Mouse (Mus musculus) lung, postnatal 0 days (tissue): Measurements from ENCODE around the gene Gm20388. TPM values are rescaled to one million over a fixed set of nuclear protein-coding genes. Genes with fewer than 3 reads are reported as not detected.
A peak's percentile ranks its signal among the peaks of the same experiment; 100 is the strongest.

Source experiments
- ATAC-seq: fragments of 200-750 bp; cut with Nextera tagmentation; 2 replicates; pipeline ENCODE4 v1.8.0; 2017; ENCODE audit warnings: moderate library complexity
- DNase-seq: peaks from one replicate; pipeline ENCODE4 v3.0.0-alpha.2; 2016; ENCODE audit warnings: low spot score
- H3K27ac ChIP-seq: fragments of 300-500 bp; sonication (generic); 2 replicates; pipeline ENCODE4 v1.5.1; 2014; ENCODE audit warnings: antibody characterized with exemption, mild to moderate bottlenecking, low read length, mixed read lengths
- H3K27me3 ChIP-seq: fragments of 300-500 bp; sonication (generic); replicated peaks from 2 replicates; pipeline ENCODE4 v1.6.1; 2014; ENCODE audit warnings: low read length, mixed read lengths; ENCODE audit not compliant: insufficient read depth
- H3K36me3 ChIP-seq: fragments of 300-500 bp; sonication (generic); 2 replicates; pipeline ENCODE4 v1.6.1; 2014; ENCODE audit warnings: low read length, mixed read lengths; ENCODE audit not compliant: insufficient read depth
- H3K4me1 ChIP-seq: fragments of 300-500 bp; sonication (generic); 2 replicates; pipeline ENCODE4 v1.6.1; 2014; ENCODE audit warnings: antibody characterized with exemption, low read depth, low read length, mixed read lengths; ENCODE audit not compliant: insufficient read depth
- H3K4me2 ChIP-seq: fragments of 300-500 bp; sonication (generic); replicated peaks from 2 replicates; pipeline ENCODE4 v1.6.1; 2014; ENCODE audit warnings: low read depth, mild to moderate bottlenecking, low read length, moderate library complexity, mixed read lengths
- H3K4me3 ChIP-seq: fragments of 300-500 bp; sonication (generic); 2 replicates; pipeline ENCODE4 v1.5.1; 2014; ENCODE audit warnings: low read depth, low read length
- H3K9ac ChIP-seq: fragments of 300-500 bp; sonication (generic); replicated peaks from 2 replicates; pipeline ENCODE4 v1.6.1; 2014; ENCODE audit warnings: low read depth, mild to moderate bottlenecking
- H3K9me3 ChIP-seq: fragments of 300-500 bp; sonication (generic); 2 replicates; pipeline ENCODE4 v1.6.1; 2016; ENCODE audit warnings: low read length, mixed read lengths
- CTCF ChIP-seq: IDR thresholded peaks from 2 replicates; pipeline ENCODE4 v1.5.1; 2016; ENCODE audit warnings: antibody characterized with exemption, mild to moderate bottlenecking
- EP300 ChIP-seq: IDR thresholded peaks from 2 replicates; pipeline ENCODE4 v1.6.1; 2016; ENCODE audit warnings: antibody characterized with exemption, mild to moderate bottlenecking, control low read depth
- WGBS: fragments of 180-500 bp; shearing (Covaris S2); extraction: QIAGEN DNeasy Blood & Tissue Kit; methylation state at CpG from one replicate; pipeline ENCODE4 v1.1.7; 2014; 5-methylcytosine and 5-hydroxymethylcytosine counted together
- polyA plus RNA-seq: library from polyadenylated mRNA; unstranded; fragments of >200 nt; fragmentation: Nextera tagmentation; extraction: Ambion mirVana; gene quantifications from 2 replicates; pipeline ENCODE4 v1.2.1, GENCODE M21; 2015

Gm20388 gene
- polyA plus RNA-seq, 1 experiment from 2014 or later = not detected

DNA sequence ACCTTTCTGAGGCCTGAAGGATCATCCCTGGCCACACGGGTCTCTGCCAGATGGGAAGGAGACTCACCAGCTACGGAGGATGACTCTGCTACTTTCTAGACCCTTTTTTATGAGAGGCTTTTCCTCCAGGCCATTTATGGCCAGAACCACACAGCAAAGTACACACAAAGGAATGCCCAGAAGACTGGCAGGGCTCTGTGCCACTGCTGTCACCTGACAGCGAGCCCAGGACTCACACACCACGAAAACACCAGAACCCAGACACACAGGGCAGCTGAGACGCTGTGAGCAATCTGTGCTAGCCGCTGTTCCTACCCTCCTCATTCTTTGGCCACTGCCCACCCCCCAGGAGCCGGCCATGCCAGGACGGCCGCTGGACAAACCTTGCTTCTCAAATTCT lies 4465.1 kb downstream of the Gm20388 start:
- DNase-seq = no peak
- Histone ChIP-seq H3K9me3 (no peaks in the 10 kb centered on the region), H3K27ac (no peak overlapping the region), H3K9ac (no peak overlapping the region), H3K36me3 (no peaks in the 10 kb centered on the region), H3K4me3 (no peak overlapping the region), H3K4me1 (no peaks in the 10 kb centered on the region), H3K27me3 (no peaks in the 10 kb centered on the region), H3K4me2 (no peak overlapping the region)
- TF ChIP-seq CTCF = no peak
- TF ChIP-seq EP300 = no peak
- WGBS = 74% methylated on average over 9 of the region's 9 CpGs
- no peak for ATAC-seq

DNA sequence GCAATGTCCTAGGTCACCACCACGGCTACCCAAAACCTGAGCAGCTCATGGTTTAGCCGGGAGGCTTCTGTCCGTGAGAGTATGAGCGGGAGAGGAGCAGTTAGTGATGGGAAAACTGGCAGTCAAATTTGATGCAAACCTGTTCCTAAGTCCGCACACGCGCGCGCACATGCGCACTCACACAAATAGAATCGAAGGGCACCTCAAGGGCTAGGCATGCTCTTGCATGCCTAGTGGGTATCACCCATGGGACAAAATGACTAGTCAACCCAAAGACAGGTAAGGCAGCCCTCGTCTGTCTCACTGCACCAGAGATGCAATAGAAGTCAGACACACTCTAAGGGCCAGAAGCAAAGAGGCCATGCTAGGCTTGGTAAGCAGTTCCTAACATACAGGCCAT lies 4465.8 kb downstream of the Gm20388 start:
- no peaks in the 10 kb centered on the region for H3K9me3 ChIP-seq
- no peak overlapping the region for H3K27ac ChIP-seq
- DNase-seq (no peak), ATAC-seq (no peak)
- H3K4me1 ChIP-seq = no peaks in the 10 kb centered on the region
- 94% methylated on average over 12 of the region's 12 CpGs for WGBS
- no peak overlapping the region for H3K9ac ChIP-seq
- no peak overlapping the region for H3K4me3 ChIP-seq
- no peak for TF ChIP-seq CTCF
- TF ChIP-seq EP300 = no peak
- H3K36me3 ChIP-seq = no peaks in the 10 kb centered on the region
- H3K27me3 ChIP-seq = no peaks in the 10 kb centered on the region
- no peak overlapping the region for H3K4me2 ChIP-seq

DNA sequence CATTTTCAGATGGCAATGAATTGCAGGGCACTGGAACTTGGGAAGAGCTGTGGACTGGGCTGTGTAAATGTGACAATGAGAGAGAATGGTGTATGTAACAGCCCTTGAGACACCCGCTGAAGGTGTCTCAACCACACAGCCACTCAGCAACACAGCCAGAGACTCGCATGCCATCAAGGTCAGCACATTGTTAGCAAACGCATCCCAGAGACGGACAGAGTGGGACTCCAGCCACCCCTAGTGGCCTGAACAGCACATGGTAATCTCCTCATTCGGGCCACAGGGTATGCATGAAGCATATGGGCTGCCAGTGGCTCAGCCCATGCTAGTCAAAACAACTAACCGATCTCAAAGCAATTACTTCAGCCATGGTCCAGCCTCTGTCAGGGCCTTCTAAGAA lies 4468.6 kb downstream of the Gm20388 start:
- WGBS = 70% methylated on average over 6 of the region's 6 CpGs
- H3K4me3 ChIP-seq = no peak overlapping the region
- H3K9me3 ChIP-seq = no peaks in the 10 kb centered on the region
- H3K27ac ChIP-seq = no peak overlapping the region
- H3K27me3 ChIP-seq = no peaks in the 10 kb centered on the region
- ATAC-seq (no peak), DNase-seq (no peak)
- no peak overlapping the region for H3K9ac ChIP-seq
- H3K4me1 ChIP-seq = no peaks in the 10 kb centered on the region
- no peaks in the 10 kb centered on the region for H3K36me3 ChIP-seq
- TF ChIP-seq EP300 = no peak
- TF ChIP-seq CTCF = peak; percentile 33
- no peak overlapping the region for H3K4me2 ChIP-seq

DNA sequence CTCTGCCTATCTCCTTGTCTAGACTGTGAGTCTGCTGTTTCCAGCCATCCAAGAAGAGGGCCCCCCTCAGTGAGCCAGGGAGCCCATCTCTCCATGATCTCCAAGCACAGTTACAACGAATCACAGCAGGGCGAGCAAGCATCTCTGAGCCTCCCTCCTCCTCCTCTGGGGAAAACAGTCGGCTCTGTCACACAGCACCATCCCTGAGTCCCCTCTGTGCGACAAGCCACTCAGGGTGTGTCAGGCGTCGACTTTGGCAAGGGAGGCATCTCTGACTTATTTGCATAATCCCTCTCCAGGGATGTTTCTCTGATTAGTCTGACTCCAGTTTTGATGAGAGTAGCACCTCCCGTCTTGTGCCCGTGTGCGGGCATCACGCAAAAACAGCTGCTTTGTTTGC lies 4471.6 kb downstream of the Gm20388 start:
- H3K4me3 ChIP-seq = no peak overlapping the region
- TF ChIP-seq EP300 = no peak
- no peak for TF ChIP-seq CTCF
- 68% methylated on average over 10 of the region's 10 CpGs for WGBS
- H3K36me3 ChIP-seq = no peaks in the 10 kb centered on the region
- no peaks in the 10 kb centered on the region for H3K4me1 ChIP-seq
- DNase-seq (no peak), ATAC-seq (no peak)
- no peak overlapping the region for H3K4me2 ChIP-seq
- no peak overlapping the region for H3K27ac ChIP-seq
- no peaks in the 10 kb centered on the region for H3K9me3 ChIP-seq
- no peak overlapping the region for H3K9ac ChIP-seq
- no peaks in the 10 kb centered on the region for H3K27me3 ChIP-seq

DNA sequence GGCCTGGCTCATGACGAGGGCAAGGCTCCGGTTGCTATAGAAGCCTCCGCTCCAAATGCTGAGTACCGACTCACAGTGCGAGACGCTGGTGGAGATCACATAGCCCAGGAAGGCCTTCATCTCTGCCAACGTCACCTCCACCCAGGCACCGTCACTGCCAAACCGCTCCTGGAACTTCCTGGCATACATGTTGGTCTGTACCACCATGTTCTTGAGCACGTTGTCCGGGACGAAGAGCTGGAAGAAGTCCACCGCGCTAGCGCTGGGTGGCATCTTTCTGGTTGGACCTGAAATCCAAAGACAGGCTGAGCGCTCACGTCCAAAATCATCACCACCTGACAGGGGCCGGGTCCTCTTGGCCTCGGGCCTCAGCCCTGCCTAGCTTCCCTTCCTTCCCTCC lies 4473.7 kb downstream of the Gm20388 start:
- TF ChIP-seq EP300 (no peak), CTCF (no peak)
- no peaks in the 10 kb centered on the region for H3K27me3 ChIP-seq

DNA sequence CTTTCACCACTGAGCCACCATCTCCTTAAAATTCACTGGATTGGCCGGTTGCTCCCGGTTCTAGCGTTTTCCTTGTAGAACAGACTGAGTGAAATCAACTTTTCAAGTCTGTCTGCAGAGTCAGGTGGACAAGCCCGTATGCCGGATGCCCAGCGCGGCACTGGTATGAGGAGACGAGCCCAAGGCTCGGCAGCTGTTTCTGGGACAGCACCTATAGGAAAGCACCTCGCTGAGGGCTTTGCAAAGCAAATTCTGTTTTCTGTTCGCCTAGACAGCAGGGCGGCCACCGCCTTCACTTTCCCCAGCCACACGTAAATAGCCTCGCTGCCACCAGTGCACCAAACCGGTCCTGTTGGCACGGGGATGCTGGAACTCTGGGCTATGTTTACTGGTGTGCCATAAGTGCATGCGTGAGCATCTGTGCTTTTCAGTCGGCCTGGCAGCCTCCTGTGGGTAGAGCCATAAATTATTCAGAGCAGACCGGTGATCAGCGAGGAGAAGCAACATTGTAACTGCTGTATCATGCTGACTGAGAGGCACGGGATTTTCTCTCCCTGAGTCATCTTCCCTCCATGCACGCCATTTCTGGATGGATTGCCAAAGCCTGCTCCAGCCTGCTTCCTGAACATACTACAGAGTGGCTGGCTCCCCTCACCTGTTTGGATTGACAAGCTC lies 4475.7 kb downstream of the Gm20388 start:
- ATAC-seq (no peak), DNase-seq (no peak)
- Histone ChIP-seq H3K9ac (no peak overlapping the region), H3K27ac (no peak overlapping the region), H3K9me3 (no peaks in the 10 kb centered on the region), H3K4me3 (no peak overlapping the region), H3K36me3 (no peaks in the 10 kb centered on the region), H3K4me2 (no peak overlapping the region), H3K27me3 (no peaks in the 10 kb centered on the region), H3K4me1 (no peaks in the 10 kb centered on the region)
- TF ChIP-seq EP300 = no peak
- TF ChIP-seq CTCF = no peak
- WGBS = 79% methylated on average over 23 of the region's 23 CpGs

More for the DNA sequence above, 4473.7 kb downstream of the Gm20388 start:
- Histone ChIP-seq H3K36me3 (no peaks in the 10 kb centered on the region), H3K4me3 (no peak overlapping the region), H3K9me3 (no peaks in the 10 kb centered on the region), H3K27ac (no peak overlapping the region), H3K4me2 (no peak overlapping the region), H3K4me1 (no peaks in the 10 kb centered on the region), H3K9ac (no peak overlapping the region)
- 90% methylated on average over 19 of the region's 19 CpGs for WGBS
- DNase-seq (no peak), ATAC-seq (no peak)

DNA sequence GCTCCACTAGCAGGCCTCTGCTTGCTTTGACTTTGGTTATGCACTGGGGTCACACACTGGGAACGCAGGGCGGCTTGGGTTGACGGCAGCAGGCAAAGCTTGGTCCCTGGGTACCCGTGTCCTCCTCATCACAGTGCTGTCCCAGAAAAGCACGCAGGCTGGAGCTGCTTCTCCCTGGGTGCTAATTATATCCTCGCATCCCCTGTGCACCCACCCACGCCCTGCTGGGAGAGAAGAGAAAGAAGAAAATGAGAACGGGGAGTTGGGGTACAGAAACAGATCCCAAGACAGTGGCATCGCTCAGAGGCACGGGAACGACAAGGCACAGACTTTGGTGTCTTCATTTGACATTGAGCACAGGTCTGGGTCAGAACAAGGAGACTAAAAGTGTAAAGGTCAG lies 4478.9 kb downstream of the Gm20388 start:
- Histone ChIP-seq H3K4me1 (no peaks in the 10 kb centered on the region), H3K27ac (no peak overlapping the region)

More for the DNA sequence above, 4478.9 kb downstream of the Gm20388 start:
- 81% methylated on average over 11 of the region's 11 CpGs for WGBS
- H3K4me3 ChIP-seq = no peak overlapping the region
- H3K9ac ChIP-seq = no peak overlapping the region
- H3K27me3 ChIP-seq = no peaks in the 10 kb centered on the region
- no peak overlapping the region for H3K4me2 ChIP-seq
- no peaks in the 10 kb centered on the region for H3K36me3 ChIP-seq
- TF ChIP-seq EP300 = no peak
- ATAC-seq (no peak), DNase-seq (no peak)
- no peaks in the 10 kb centered on the region for H3K9me3 ChIP-seq
